Mouse (Mus musculus) stomach, postnatal 0 days (tissue): Measurements from ENCODE around the gene Cdh12. TPM values are rescaled to one million over a fixed set of nuclear protein-coding genes. Genes with fewer than 3 reads are reported as not detected.

Experiments used
- ATAC-seq: fragments of 200-750 bp; cut with Nextera tagmentation; 2 replicates; pipeline ENCODE4 v1.8.0; 2017; ENCODE audit not compliant: low FRiP score, low TSS enrichment
- DNase-seq: peaks from one replicate; pipeline ENCODE4 v3.0.0-alpha.2; 2016; ENCODE audit warnings: low spot score
- H3K27ac ChIP-seq: fragments of 300-500 bp; sonication (generic); replicated peaks from 2 replicates; pipeline ENCODE4 v1.5.1; 2014; ENCODE audit warnings: mild to moderate bottlenecking, control low read depth
- H3K27me3 ChIP-seq: fragments of 300-500 bp; sonication (generic); 2 replicates; pipeline ENCODE4 v1.6.1; 2014; ENCODE audit warnings: low read length; ENCODE audit not compliant: control insufficient read depth, insufficient read depth
- H3K36me3 ChIP-seq: fragments of 300-500 bp; sonication (generic); 2 replicates; pipeline ENCODE4 v1.6.1; 2014; ENCODE audit warnings: low read length, mixed read lengths; ENCODE audit not compliant: control insufficient read depth, insufficient read depth
- H3K4me1 ChIP-seq: fragments of 300-500 bp; sonication (generic); replicated peaks from 2 replicates; pipeline ENCODE4 v1.6.1; 2014; ENCODE audit warnings: antibody characterized with exemption; ENCODE audit not compliant: control insufficient read depth, insufficient read depth
- H3K4me2 ChIP-seq: fragments of 300-500 bp; sonication (generic); replicated peaks from 2 replicates; pipeline ENCODE4 v1.6.1; 2014; ENCODE audit warnings: low read depth, mild to moderate bottlenecking, control low read depth, moderate library complexity
- H3K4me3 ChIP-seq: fragments of 300-500 bp; sonication (generic); 2 replicates; pipeline ENCODE4 v1.5.1; 2014; ENCODE audit warnings: low read depth, low read length, control low read depth
- H3K9ac ChIP-seq: fragments of 300-500 bp; sonication (generic); 2 replicates; pipeline ENCODE4 v1.6.1; 2014; ENCODE audit warnings: mild to moderate bottlenecking, low read length, control low read depth, mixed read lengths
- H3K9me3 ChIP-seq: fragments of 300-500 bp; sonication (generic); 2 replicates; pipeline ENCODE4 v1.6.1; 2016; ENCODE audit warnings: low read length; ENCODE audit not compliant: control insufficient read depth
- CTCF ChIP-seq: IDR thresholded peaks from 2 replicates; pipeline ENCODE4 v1.5.1; 2016; ENCODE audit warnings: antibody characterized with exemption, low read depth, mild to moderate bottlenecking, moderate library complexity
- EP300 ChIP-seq: optimal IDR thresholded peaks from 2 replicates; pipeline ENCODE3; 2016; ENCODE audit warnings: antibody characterized with exemption
- WGBS: fragments of 180-500 bp; shearing (Covaris S2); extraction: QIAGEN DNeasy Blood & Tissue Kit; methylation state at CpG from one replicate; pipeline ENCODE4 v1.1.7; 2014; 5-methylcytosine and 5-hydroxymethylcytosine counted together
- polyA plus RNA-seq: library from polyadenylated mRNA; unstranded; fragments of >200 nt; fragmentation: Nextera tagmentation; extraction: Ambion mirVana; gene quantifications from 2 replicates; pipeline ENCODE4 v1.2.1, GENCODE M21; 2015

The Cdh12 gene
- polyA plus RNA-seq, 1 experiment from 2014 or later: 0.16 TPM

GRCm38 (mm10) chr15:21008969-21009368 is 559.9 kb downstream of the Cdh12 start:
- no peak overlapping the region for H3K27ac ChIP-seq
- H3K4me3 ChIP-seq: no peak overlapping the region
- H3K9me3 ChIP-seq: no peaks in the 10 kb centered on the region
- ATAC-seq (no peak), DNase-seq (no peak)
- 52% methylated on average over 3 of the region's 3 CpGs for WGBS
- TF ChIP-seq CTCF: no peak
- no peak for TF ChIP-seq EP300
- no peak overlapping the region for H3K9ac ChIP-seq
- no peaks in the 10 kb centered on the region for H3K27me3 ChIP-seq
- no peaks in the 10 kb centered on the region for H3K4me1 ChIP-seq
- no peaks in the 10 kb centered on the region for H3K36me3 ChIP-seq
- no peak overlapping the region for H3K4me2 ChIP-seq

GRCm38 (mm10) chr15:21063683-21064082 is 614.6 kb downstream of the Cdh12 start:
- TF ChIP-seq EP300: no peak
- no peak for TF ChIP-seq CTCF
- Histone ChIP-seq H3K9me3 (no peaks in the 10 kb centered on the region), H3K4me3 (no peak overlapping the region), H3K27ac (no peak overlapping the region), H3K27me3 (no peaks in the 10 kb centered on the region), H3K36me3 (no peaks in the 10 kb centered on the region), H3K4me1 (no peaks in the 10 kb centered on the region), H3K4me2 (no peak overlapping the region), H3K9ac (no peak overlapping the region)
- DNase-seq (no peak), ATAC-seq (no peak)
- WGBS: 67% methylated on average over 1 of the region's 1 CpGs

- Histone ChIP-seq H3K4me3 (no peak overlapping the region), H3K9ac (no peak overlapping the region), H3K27ac (no peak overlapping the region), H3K27me3 (no peaks in the 10 kb centered on the region), H3K4me1 (no peaks in the 10 kb centered on the region), H3K36me3 (no peaks in the 10 kb centered on the region), H3K9me3 (no peaks in the 10 kb centered on the region), H3K4me2 (no peak overlapping the region)
- ATAC-seq (no peak), DNase-seq (no peak)
- WGBS: 74% methylated on average over 2 of the region's 2 CpGs
- TF ChIP-seq EP300 (no peak), CTCF (no peak)
Measured at GRCm38 (mm10) chr15:21069264-21069663, 620.2 kb downstream of the Cdh12 start.

GRCm38 (mm10) chr15:21092824-21093223 is 643.8 kb downstream of the Cdh12 start:
- Histone ChIP-seq H3K27me3 (no peaks in the 10 kb centered on the region), H3K4me1 (no peaks in the 10 kb centered on the region), H3K27ac (no peak overlapping the region), H3K4me3 (no peak overlapping the region), H3K9me3 (no peaks in the 10 kb centered on the region), H3K4me2 (no peak overlapping the region), H3K36me3 (no peaks in the 10 kb centered on the region), H3K9ac (no peak overlapping the region)
- no peak for TF ChIP-seq CTCF
- TF ChIP-seq EP300: no peak
- no peak for ATAC-seq
- no peak for DNase-seq
- WGBS: 71% methylated on average over 1 of the region's 1 CpGs

GRCm38 (mm10) chr15:21109009-21109841 is 660.2 kb downstream of the Cdh12 start:
- DNase-seq (no peak), ATAC-seq (no peak)
- Histone ChIP-seq H3K9me3 (no peaks in the 10 kb centered on the region), H3K4me3 (peak overlapping the region; percentile 29), H3K27ac (no peak overlapping the region), H3K4me1 (no peaks in the 10 kb centered on the region; the same call in 1 of the 2 replicates), H3K36me3 (no peaks in the 10 kb centered on the region), H3K27me3 (no peaks in the 10 kb centered on the region), H3K4me2 (peak overlapping the region; percentile 47), H3K9ac (no peak overlapping the region)
- TF ChIP-seq CTCF (peak; percentile 58), EP300 (no peak)
- 18% methylated on average over 11 of the region's 11 CpGs for WGBS

GRCm38 (mm10) chr15:21109889-21110500 is 660.9 kb downstream of the Cdh12 start:
- TF ChIP-seq CTCF (no peak), EP300 (no peak)
- Histone ChIP-seq H3K4me1 (no peaks in the 10 kb centered on the region; the same call in 1 of the 2 replicates), H3K27me3 (no peaks in the 10 kb centered on the region), H3K27ac (no peak overlapping the region), H3K9me3 (no peaks in the 10 kb centered on the region), H3K4me3 (no peak overlapping the region), H3K4me2 (no peak overlapping the region), H3K9ac (no peak overlapping the region), H3K36me3 (no peaks in the 10 kb centered on the region)
- no peak for ATAC-seq
- 70% methylated on average over 4 of the region's 4 CpGs for WGBS
- DNase-seq: no peak
